Mouse (Mus musculus) fibroblast of lung, adult 2 months (primary cell): ENCODE measurements around the gene Pafah1b1.

Experiments
- DNase-seq: peaks from one replicate; pipeline ENCODE4 v3.0.0-alpha.2; 2011; ENCODE audit warnings: low read depth

Gene Pafah1b1

GRCm38 (mm10) chr11:74721141-74721540 lies 3.3 kb downstream of the Pafah1b1 start:
- DNase-seq, result no peak

- DNase-seq, result no peak
These were observed 3.8 kb downstream of the Pafah1b1 start for GRCm38 (mm10) chr11:74720668-74721067.

GRCm38 (mm10) chr11:74715971-74716525 lies 8.4 kb downstream of the Pafah1b1 start:
- peak; percentile 27 for DNase-seq

- no peak for DNase-seq
These were observed 13.8 kb downstream of the Pafah1b1 start for GRCm38 (mm10) chr11:74710671-74711070.

- no peak for DNase-seq
These were observed 15.7 kb downstream of the Pafah1b1 start for GRCm38 (mm10) chr11:74708781-74709180.

- DNase-seq, result no peak
These were observed 20.4 kb downstream of the Pafah1b1 start for GRCm38 (mm10) chr11:74704068-74704467.

- no peak for DNase-seq
These were observed 25.0 kb downstream of the Pafah1b1 start for GRCm38 (mm10) chr11:74699505-74699904.

GRCm38 (mm10) chr11:74692151-74692550 lies 32.3 kb downstream of the Pafah1b1 start:
- no peak for DNase-seq

- DNase-seq, result no peak
These were observed 49.3 kb downstream of the Pafah1b1 start for GRCm38 (mm10) chr11:74675156-74675555.

GRCm38 (mm10) chr11:74674713-74675112 lies 49.8 kb downstream of the Pafah1b1 start:
- DNase-seq, result no peak

GRCm38 (mm10) chr11:74673561-74673960 lies 50.9 kb downstream of the Pafah1b1 start:
- DNase-seq, result no peak

GRCm38 (mm10) chr11:74672901-74673513 lies 51.5 kb downstream of the Pafah1b1 start:
- DNase-seq, result no peak

- no peak for DNase-seq
These were observed 52.6 kb downstream of the Pafah1b1 start for GRCm38 (mm10) chr11:74671839-74672238.

- DNase-seq, result no peak
These were observed 53.5 kb downstream of the Pafah1b1 start for GRCm38 (mm10) chr11:74671013-74671412.

GRCm38 (mm10) chr11:74670151-74670550 lies 54.3 kb downstream of the Pafah1b1 start:
- DNase-seq, result no peak

GRCm38 (mm10) chr11:74668971-74669370 lies 55.5 kb downstream of the Pafah1b1 start:
- no peak for DNase-seq

- no peak for DNase-seq
These were observed 56.0 kb downstream of the Pafah1b1 start for GRCm38 (mm10) chr11:74668466-74668865.

- DNase-seq, result no peak
These were observed 56.9 kb downstream of the Pafah1b1 start for GRCm38 (mm10) chr11:74667582-74668010.

- DNase-seq, result no peak
These were observed 57.5 kb downstream of the Pafah1b1 start for GRCm38 (mm10) chr11:74666776-74667581.

- no peak for DNase-seq
These were observed 58.2 kb downstream of the Pafah1b1 start for GRCm38 (mm10) chr11:74666284-74666652.

- DNase-seq, result no peak
These were observed 58.7 kb downstream of the Pafah1b1 start for GRCm38 (mm10) chr11:74665631-74666283.

- DNase-seq, result no peak
These were observed 59.6 kb downstream of the Pafah1b1 start for GRCm38 (mm10) chr11:74664906-74665305.

GRCm38 (mm10) chr11:74664279-74664678 lies 60.2 kb downstream of the Pafah1b1 start:
- no peak for DNase-seq
